Mouse (Mus musculus): ENCODE measurements around the gene Hist2h2bb. TPM values are rescaled to one million over a fixed set of nuclear protein-coding genes. Genes with fewer than 3 reads are reported as not detected.
"Not testable (repeated sequence)": the region's sequence is repeated elsewhere in the genome, so short reads cannot be mapped to it uniquely, and the experiment has no call there.

Gene Hist2h2bb
- polyA plus RNA-seq, 1 experiment from 2014 or later, result 2.3 TPM

- Histone ChIP-seq H3K4me2 (replicated peaks; ENCODE audit: low read depth) (no peak overlapping the region), H3K4me1 (replicated peaks; ENCODE audit: control insufficient read depth, insufficient read depth, low read length) (peaks cover 9% of the 10 kb centered on the region), H3K4me3 (ENCODE audit: low read depth, low read length) (no peak overlapping the region), H3K9ac (ENCODE audit: low read depth, low read length) (no peak overlapping the region), H3K9me3 (ENCODE audit: control insufficient read depth) (no peaks in the 10 kb centered on the region), H3K27me3 (replicated peaks; ENCODE audit: control insufficient read depth, insufficient read depth, low read length) (no peaks in the 10 kb centered on the region), H3K36me3 (ENCODE audit: control insufficient read depth, insufficient read depth) (no peaks in the 10 kb centered on the region), H3K27ac (ENCODE audit: low read depth, low read length) (no peak overlapping the region)
- TF ChIP-seq CTCF (IDR thresholded peaks at IDR 0.05; ENCODE audit: low read depth), result peak; percentile 32; the same call in 1 of the 2 replicates
- no peak for ATAC-seq
- WGBS, result 85% methylated on average over 2 of the region's 2 CpGs
Observed at GRCm38 (mm10) chr3:96234914-96235313, 34.6 kb upstream of the Hist2h2bb start.

GRCm38 (mm10) chr3:96235836-96236235 is 33.7 kb upstream of the Hist2h2bb start:
- no peak for TF ChIP-seq CTCF (IDR thresholded peaks at IDR 0.05; ENCODE audit: low read depth)
- no peak overlapping the region for H3K27ac ChIP-seq (ENCODE audit: low read depth, low read length)
- H3K4me2 ChIP-seq (replicated peaks; ENCODE audit: low read depth), result no peak overlapping the region
- WGBS, result 64% methylated on average over 3 of the region's 3 CpGs
- H3K9me3 ChIP-seq (ENCODE audit: control insufficient read depth), result no peaks in the 10 kb centered on the region
- no peak overlapping the region for H3K4me3 ChIP-seq (ENCODE audit: low read depth, low read length)
- H3K36me3 ChIP-seq (ENCODE audit: control insufficient read depth, insufficient read depth), result no peaks in the 10 kb centered on the region
- peaks cover 9% of the 10 kb centered on the region for H3K4me1 ChIP-seq (replicated peaks; ENCODE audit: control insufficient read depth, insufficient read depth, low read length)
- no peak overlapping the region for H3K9ac ChIP-seq (ENCODE audit: low read depth, low read length)
- no peaks in the 10 kb centered on the region for H3K27me3 ChIP-seq (replicated peaks; ENCODE audit: control insufficient read depth, insufficient read depth, low read length)
- no peak for ATAC-seq

GRCm38 (mm10) chr3:96236834-96237334 is 32.7 kb upstream of the Hist2h2bb start:
- H3K36me3 ChIP-seq (ENCODE audit: control insufficient read depth, insufficient read depth), result no peaks in the 10 kb centered on the region
- peak overlapping the region; percentile 70 for H3K4me2 ChIP-seq (replicated peaks; ENCODE audit: low read depth)
- no peaks in the 10 kb centered on the region for H3K27me3 ChIP-seq (replicated peaks; ENCODE audit: control insufficient read depth, insufficient read depth, low read length)
- peak overlapping the region; percentile 41 for H3K4me3 ChIP-seq (ENCODE audit: low read depth, low read length)
- ATAC-seq, result no peak
- TF ChIP-seq CTCF (IDR thresholded peaks at IDR 0.05; ENCODE audit: low read depth), result no peak
- H3K9ac ChIP-seq (ENCODE audit: low read depth, low read length), result no peak overlapping the region
- peaks cover 9% of the 10 kb centered on the region for H3K4me1 ChIP-seq (replicated peaks; ENCODE audit: control insufficient read depth, insufficient read depth, low read length)
- H3K9me3 ChIP-seq (ENCODE audit: control insufficient read depth), result no peaks in the 10 kb centered on the region
- no peak overlapping the region for H3K27ac ChIP-seq (ENCODE audit: low read depth, low read length)
- 60% methylated on average over 4 of the region's 4 CpGs for WGBS

GRCm38 (mm10) chr3:96237335-96237903 is 32.1 kb upstream of the Hist2h2bb start:
- Histone ChIP-seq H3K27ac (ENCODE audit: low read depth, low read length) (peak overlapping the region; percentile 54; the same call in 1 of the 2 replicates), H3K4me2 (replicated peaks; ENCODE audit: low read depth) (peak overlapping the region; percentile 70), H3K4me3 (ENCODE audit: low read depth, low read length) (peak overlapping the region; percentile 41), H3K36me3 (ENCODE audit: control insufficient read depth, insufficient read depth) (no peaks in the 10 kb centered on the region), H3K9ac (ENCODE audit: low read depth, low read length) (peak overlapping the region; percentile 54; the same call in 1 of the 2 replicates), H3K4me1 (replicated peaks; ENCODE audit: control insufficient read depth, insufficient read depth, low read length) (peaks cover 9% of the 10 kb centered on the region), H3K9me3 (ENCODE audit: control insufficient read depth) (no peaks in the 10 kb centered on the region), H3K27me3 (replicated peaks; ENCODE audit: control insufficient read depth, insufficient read depth, low read length) (no peaks in the 10 kb centered on the region)
- no peak for TF ChIP-seq CTCF (IDR thresholded peaks at IDR 0.05; ENCODE audit: low read depth)
- no peak for ATAC-seq
- WGBS, result 13% methylated on average over 7 of the region's 7 CpGs

GRCm38 (mm10) chr3:96237904-96238511 is 31.5 kb upstream of the Hist2h2bb start:
- H3K36me3 ChIP-seq (ENCODE audit: control insufficient read depth, insufficient read depth), result no peaks in the 10 kb centered on the region
- H3K4me2 ChIP-seq (replicated peaks; ENCODE audit: low read depth), result peak overlapping the region; percentile 70
- ATAC-seq, result no peak
- H3K4me1 ChIP-seq (replicated peaks; ENCODE audit: control insufficient read depth, insufficient read depth, low read length), result peaks cover 9% of the 10 kb centered on the region
- peak overlapping the region; percentile 41 for H3K4me3 ChIP-seq (ENCODE audit: low read depth, low read length)
- H3K27ac ChIP-seq (ENCODE audit: low read depth, low read length), result peak overlapping the region; percentile 54; the same call in 1 of the 2 replicates
- H3K9ac ChIP-seq (ENCODE audit: low read depth, low read length), result peak overlapping the region; percentile 54
- under 1% methylated on average over 12 of the region's 12 CpGs for WGBS
- no peaks in the 10 kb centered on the region for H3K9me3 ChIP-seq (ENCODE audit: control insufficient read depth)
- no peaks in the 10 kb centered on the region for H3K27me3 ChIP-seq (replicated peaks; ENCODE audit: control insufficient read depth, insufficient read depth, low read length)
- TF ChIP-seq CTCF (IDR thresholded peaks at IDR 0.05; ENCODE audit: low read depth), result no peak

GRCm38 (mm10) chr3:96238954-96239793 is 30.4 kb upstream of the Hist2h2bb start, which contains the start of gene Hist2h3c2:
Gene Hist2h3c2 (minus strand): TSS chr3:96239127.
- H3K27me3 ChIP-seq (replicated peaks; ENCODE audit: control insufficient read depth, insufficient read depth, low read length); H3K9me3 ChIP-seq (ENCODE audit: control insufficient read depth); H3K36me3 ChIP-seq (ENCODE audit: control insufficient read depth, insufficient read depth): not testable (repeated sequence)
- ATAC-seq, result peak; percentile 87
- peak within 1 kb of the TSS; percentile 54 for H3K9ac ChIP-seq (ENCODE audit: low read depth, low read length)
- peaks cover 17% of the 10 kb centered on the region for H3K4me1 ChIP-seq (replicated peaks; ENCODE audit: control insufficient read depth, insufficient read depth, low read length)
- H3K4me2 ChIP-seq (replicated peaks; ENCODE audit: low read depth), result peak within 1 kb of the TSS; percentile 70
- peak within 1 kb of the TSS; percentile 41 for H3K27ac ChIP-seq (ENCODE audit: low read depth, low read length)
- peak within 1 kb of the TSS; percentile 41 for H3K4me3 ChIP-seq (ENCODE audit: low read depth, low read length)
- WGBS, result 1% methylated on average over 10 of the region's 68 CpGs

- peak; percentile 80 for ATAC-seq
- Histone ChIP-seq H3K4me1 (replicated peaks; ENCODE audit: control insufficient read depth, insufficient read depth, low read length) (peaks cover 21% of the 10 kb centered on the region), H3K27ac (ENCODE audit: low read depth, low read length) (peak within 1 kb of the TSS; percentile 35; the same call in 1 of the 2 replicates), H3K4me3 (ENCODE audit: low read depth, low read length) (peak within 1 kb of the TSS; percentile 29), H3K4me2 (replicated peaks; ENCODE audit: low read depth) (peak within 1 kb of the TSS; percentile 55)
- not testable (repeated sequence) for H3K9me3 ChIP-seq (ENCODE audit: control insufficient read depth); H3K36me3 ChIP-seq (ENCODE audit: control insufficient read depth, insufficient read depth); H3K27me3 ChIP-seq (replicated peaks; ENCODE audit: control insufficient read depth, insufficient read depth, low read length); H3K9ac ChIP-seq (ENCODE audit: low read depth, low read length)
- 4% methylated on average over 30 of the region's 85 CpGs for WGBS
Observed at GRCm38 (mm10) chr3:96239949-96240798, 29.4 kb upstream of the Hist2h2bb start, which contains the start of gene Hist2h2aa2. Gene Hist2h2aa2 (minus strand): TSS chr3:96240276.
